Mouse (Mus musculus): Measurements from ENCODE around the gene Ngrn.

Gene Ngrn

DNA sequence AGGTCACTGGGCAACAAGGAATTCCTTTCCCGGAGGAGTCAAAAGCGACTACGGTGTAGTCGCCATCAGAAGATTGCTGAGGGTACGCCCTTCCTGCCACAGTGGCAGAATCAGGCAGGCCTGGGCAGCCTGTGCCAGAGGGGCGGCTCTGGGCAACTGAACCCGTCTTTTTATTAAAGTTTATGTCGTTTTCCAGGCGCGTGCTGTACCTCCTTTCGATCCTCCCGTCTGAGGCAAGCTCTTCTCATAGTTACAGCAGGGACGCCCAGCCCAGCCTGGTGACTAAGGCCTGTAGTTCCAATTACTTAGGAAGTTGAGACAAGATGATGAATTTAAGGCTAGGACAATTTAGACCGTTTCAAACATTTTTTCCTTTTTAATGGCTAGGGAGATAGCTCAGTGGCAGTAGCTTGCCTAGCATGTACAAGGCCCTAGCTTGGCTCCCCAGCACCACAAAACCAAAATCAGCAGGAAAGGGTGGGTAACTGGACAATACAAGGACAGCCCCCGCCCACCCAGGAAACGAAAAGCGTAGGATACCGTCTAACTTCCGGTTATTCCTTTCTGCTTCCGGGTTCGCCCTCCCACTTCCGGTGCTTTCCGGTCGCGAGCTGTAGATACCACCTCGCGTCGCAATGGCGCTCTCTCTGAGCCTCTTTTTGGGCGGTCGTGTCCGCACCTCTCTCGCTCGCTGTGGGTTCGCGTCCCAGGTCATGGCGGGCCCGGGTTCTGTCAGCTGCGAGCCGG is at the start of gene Ngrn:
Gene Ngrn, plus strand, starts transcription at position 591 of the 747 bp plus-strand sequence.
- peak; percentile 73 for DNase-seq

DNA sequence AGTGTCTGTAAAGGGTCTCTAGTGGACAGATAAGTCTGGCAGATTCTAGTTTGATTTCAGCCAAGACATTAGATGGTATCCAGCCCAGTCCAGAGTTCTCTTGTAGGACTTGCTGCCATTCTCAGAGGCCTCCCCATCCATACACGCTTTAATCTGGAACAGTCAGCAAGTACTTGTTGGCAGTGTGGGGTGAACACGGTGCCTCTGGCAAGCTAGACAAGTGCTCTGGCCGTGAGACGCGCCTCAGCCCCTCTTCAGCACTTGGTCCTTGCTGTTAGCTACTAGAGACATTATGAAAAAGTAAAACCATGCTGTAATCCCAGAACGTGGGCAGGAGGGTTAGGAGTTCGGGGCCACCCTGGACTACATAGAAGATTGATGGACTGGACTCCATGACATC is 47.4 kb upstream of the Ngrn start:
- DNase-seq: no peak

- no peak for DNase-seq
These were observed 46.6 kb upstream of the Ngrn start for GRCm38 (mm10) chr7:80214459-80214858.

GRCm38 (mm10) chr7:80215398-80215797 is 45.6 kb upstream of the Ngrn start:
- peak; percentile 72 for DNase-seq

DNA sequence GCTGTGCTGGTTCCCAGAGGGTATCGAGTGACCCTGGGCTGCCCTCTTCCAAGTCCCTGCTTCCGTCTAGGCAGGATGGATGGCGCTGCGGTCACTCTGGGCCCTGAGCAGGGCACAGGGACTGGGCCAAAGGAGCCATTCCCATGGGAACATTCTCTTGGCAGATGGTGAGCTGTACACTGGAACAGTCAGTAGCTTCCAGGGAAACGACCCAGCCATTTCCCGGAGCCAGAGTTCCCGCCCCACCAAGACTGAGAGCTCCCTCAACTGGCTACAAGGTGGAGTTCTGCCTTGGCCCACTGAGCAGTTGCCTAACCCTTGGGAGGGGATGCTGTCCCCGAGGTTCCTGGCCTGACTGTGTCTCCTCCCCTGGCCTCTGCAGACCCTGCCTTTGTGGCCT is 44.4 kb upstream of the Ngrn start:
- DNase-seq: no peak

GRCm38 (mm10) chr7:80218666-80219065 is 42.3 kb upstream of the Ngrn start:
- DNase-seq: no peak

GRCm38 (mm10) chr7:80220237-80220797 is 40.7 kb upstream of the Ngrn start:
- no peak for DNase-seq

DNA sequence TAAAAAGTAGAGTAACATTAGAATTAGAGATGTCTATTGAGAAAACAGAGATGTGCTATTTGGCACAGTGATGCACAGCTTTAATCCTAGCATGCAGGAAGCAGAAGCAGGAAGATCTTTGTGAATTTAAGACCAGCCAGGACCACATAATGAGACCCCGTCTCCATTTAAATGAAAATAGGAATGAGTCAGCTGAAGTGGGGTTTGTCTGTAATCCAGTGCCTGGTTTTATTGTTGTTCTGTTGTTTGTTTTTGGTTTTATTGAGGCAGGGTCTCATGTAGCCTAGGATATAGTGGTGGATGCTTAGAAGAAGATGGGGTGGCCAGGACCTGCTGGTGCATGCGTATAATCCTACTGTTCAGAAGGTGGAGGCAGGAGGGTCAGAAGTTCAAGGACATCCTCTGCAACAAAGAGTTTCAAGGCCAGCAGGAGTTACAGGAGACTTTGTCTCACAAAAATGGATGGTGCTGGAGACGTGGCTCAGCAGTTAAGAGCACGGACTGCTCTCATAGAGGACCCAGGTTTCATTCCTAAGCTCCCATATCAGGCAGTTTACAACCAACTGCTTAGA is 39.8 kb upstream of the Ngrn start:
- no peak for DNase-seq

GRCm38 (mm10) chr7:80227065-80227464 is 34.0 kb upstream of the Ngrn start:
- DNase-seq: no peak

DNA sequence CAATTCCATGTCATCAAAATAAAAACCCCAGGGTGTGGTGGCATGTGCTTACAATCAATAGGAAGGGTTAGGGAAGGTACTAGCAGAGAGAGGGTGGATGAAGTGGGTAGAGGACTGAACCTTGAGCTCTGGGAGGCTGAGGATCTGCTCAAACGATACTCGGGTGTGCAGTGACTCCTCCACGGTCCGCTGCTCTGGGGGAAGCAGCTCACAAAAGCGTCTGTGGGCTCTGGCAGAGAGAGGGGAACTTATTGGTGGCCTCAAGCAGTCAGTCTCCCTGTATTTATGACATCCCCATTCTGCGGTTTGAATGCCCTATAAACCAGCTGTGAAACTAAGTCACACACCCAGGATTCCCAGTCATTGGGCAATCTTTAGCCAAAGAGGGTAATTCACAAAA is 30.8 kb upstream of the Ngrn start:
- DNase-seq: no peak

- DNase-seq: no peak
These were observed 29.0 kb upstream of the Ngrn start for GRCm38 (mm10) chr7:80231971-80232488.

DNA sequence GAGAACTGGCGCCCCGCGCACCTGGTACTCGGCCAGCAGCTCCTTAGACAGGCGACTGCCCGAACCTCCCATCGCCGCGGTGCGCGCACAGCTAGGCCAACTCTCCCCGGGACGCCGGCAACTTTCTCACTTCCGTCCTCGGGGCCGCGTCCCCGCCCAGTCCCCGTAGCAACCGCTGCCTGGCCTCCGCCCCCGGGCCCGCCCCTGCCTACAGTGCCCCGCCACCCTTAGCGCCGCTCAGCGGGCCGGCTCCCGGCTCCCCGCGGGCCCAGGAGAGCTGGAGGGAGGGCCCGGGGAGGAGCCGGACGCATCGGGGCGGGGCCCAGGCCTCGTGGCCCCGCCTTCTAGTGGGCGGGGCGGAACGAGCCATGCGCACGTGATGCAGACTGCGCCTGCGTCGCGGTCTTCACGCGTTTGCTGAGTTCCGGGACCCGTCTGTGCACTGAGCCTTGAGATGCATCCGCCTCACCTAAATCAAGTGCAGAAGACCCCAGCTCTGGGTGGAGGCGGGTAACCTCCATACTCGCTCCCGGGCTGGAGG is 28.5 kb upstream of the Ngrn start, which contains the start of the genes Cib1 and Gdpgp1:
Gene Cib1, minus strand, starts transcription at position 325 of the 541 bp plus-strand sequence.
Gene Gdpgp1, plus strand, starts transcription at position 377 of the 541 bp plus-strand sequence.
- peak; percentile 92 for DNase-seq

DNA sequence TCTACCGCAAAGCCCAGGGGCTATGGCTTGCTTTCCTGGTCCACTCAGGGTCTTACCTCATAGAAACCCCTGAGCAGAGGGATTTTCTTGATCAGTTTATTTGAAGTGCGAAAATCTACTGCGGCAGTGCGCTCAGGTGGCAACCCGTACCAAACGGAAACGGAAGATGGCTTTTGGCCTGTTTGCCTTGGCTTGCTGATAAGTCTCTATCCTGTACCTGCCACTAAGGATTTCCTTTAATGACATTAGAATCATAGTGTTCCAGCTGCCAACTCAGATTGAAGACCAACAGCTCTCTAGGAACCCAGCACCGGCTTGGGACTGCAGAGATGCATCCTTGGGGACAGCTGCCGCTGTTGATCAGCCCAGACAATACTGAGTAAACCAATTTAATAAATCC is 27.2 kb upstream of the Ngrn start:
- no peak for DNase-seq

GRCm38 (mm10) chr7:80238542-80238941 is 22.5 kb upstream of the Ngrn start:
- no peak for DNase-seq

GRCm38 (mm10) chr7:80241661-80242060 is 19.4 kb upstream of the Ngrn start:
- no peak for DNase-seq

DNA sequence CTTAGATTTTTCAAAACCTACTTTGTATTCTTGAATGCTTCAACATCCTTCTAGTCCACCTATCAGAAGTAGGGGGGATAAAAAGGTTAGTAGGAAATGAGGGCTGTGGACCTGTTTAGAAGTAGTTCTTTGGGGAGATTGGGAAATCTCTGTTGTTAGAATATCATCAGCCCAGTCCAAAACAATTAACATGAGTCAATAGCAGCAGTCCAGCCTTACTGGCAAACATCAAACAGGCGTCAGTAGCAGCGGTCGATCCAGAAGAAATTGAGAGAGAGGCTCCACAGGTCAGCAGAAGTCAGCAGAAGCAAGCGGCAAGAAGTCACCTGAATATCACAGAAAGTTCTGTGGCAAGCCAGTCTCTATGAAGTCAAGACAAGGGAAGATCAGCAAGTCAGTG is 16.2 kb upstream of the Ngrn start:
- no peak for DNase-seq

DNA sequence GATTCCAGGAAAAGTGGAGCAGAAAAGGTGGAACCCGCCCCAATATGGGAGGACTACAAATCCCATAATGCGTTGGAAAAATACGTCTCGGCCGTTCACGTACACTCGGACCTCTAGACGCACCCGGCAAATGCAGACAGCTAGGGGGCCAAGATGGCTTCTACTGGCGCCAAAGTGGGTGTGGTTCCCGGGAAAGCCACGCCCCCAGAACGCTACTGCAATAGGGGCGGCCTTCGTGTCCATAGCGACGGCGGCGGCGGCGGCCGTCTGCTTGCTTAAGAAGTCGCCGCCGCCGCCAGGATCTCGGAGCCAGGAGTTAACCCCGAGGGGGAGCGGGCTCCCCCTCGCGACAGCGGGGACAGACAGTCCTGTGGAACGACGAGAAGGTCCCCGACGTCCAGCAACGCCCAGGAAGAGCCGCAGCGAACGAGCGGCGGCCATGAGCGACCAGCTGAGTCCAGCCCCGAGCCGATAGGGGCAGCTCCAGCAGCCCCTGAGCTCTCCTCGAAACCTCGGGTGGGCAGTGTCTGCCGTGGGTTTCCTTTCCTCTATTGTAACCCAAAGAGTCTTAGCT is 14.8 kb upstream of the Ngrn start, which contains the start of gene Ttll13:
Gene Ttll13, plus strand, starts transcription at position 229 of the 574 bp plus-strand sequence.
- peak; percentile 95 for DNase-seq

DNA sequence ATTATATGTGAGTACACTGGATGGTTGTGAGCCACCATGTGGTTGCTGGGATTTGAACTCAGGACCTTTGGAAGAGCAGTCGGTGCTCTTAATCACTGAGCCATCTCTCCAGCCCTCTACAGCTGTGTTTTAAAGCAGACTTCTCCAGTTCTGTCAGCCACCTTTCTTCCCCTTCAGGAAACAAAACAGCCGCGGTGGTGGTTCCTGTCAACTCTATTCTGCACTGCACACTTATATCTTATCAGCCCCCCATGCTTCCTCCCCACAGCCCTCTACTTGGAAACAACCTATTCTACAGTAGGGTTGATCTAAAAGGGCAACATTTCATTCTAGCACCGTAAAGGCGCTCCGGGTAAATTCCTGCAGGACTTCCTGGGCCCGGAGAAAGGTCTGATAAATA is 14.2 kb upstream of the Ngrn start:
- no peak for DNase-seq

DNA sequence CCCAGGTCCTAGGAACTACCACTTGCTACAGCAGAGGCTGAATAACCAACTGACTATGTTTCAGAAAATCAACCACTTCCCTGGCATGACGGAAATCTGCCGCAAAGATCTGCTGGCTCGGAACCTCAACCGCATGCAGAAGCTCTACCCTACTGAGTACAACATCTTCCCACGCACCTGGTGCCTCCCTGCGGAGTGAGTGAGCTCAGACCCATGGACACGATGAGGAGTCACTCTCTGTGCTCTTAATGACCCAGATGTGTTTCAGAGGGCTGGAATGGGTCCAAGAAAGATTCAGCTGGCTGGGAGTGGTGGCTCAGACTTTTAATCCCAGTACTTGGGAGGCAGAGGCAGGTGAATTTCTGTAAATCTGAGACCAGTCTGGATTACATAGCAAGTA is 8.6 kb upstream of the Ngrn start:
- DNase-seq: no peak

DNA sequence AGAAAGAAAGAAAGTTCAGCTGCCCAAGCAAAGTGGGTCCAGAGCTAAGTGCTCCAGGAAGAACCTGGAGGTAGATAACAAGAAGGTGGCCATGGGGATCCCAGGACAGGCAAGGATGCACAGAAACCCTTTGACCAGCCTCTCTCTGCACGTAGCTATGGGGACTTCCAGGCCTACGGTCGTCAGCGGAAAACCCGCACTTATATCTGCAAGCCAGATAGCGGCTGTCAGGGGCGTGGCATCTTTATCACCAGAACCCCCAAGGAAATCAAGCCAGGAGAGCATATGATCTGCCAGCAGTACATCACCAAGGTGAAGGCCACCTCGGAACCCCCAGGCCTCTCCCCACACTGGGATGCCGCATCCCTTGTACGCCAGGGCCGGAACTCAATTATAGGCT is 8.1 kb upstream of the Ngrn start:
- DNase-seq: no peak

GRCm38 (mm10) chr7:80255981-80256380 is 5.0 kb upstream of the Ngrn start:
- no peak for DNase-seq

DNA sequence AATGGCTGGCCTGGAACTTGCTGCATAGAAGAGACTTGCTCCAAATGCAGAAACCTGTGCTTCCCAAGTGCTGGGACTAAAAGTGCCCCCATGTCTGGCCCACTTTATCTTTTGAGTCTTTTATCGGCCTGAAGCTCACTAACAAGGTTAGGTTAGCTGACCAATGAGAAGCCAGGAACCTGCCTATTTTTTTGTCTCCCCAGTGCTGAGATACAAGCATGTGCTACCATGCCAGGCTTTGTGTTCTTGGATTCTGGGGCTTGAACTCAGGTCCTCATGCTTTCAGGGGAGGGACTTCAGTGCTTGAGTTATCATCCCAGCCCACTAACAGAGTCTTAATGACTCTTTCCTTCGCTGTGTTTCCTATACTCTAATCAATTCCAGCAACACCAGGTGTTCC is 3.3 kb upstream of the Ngrn start:
- DNase-seq: no peak

DNA sequence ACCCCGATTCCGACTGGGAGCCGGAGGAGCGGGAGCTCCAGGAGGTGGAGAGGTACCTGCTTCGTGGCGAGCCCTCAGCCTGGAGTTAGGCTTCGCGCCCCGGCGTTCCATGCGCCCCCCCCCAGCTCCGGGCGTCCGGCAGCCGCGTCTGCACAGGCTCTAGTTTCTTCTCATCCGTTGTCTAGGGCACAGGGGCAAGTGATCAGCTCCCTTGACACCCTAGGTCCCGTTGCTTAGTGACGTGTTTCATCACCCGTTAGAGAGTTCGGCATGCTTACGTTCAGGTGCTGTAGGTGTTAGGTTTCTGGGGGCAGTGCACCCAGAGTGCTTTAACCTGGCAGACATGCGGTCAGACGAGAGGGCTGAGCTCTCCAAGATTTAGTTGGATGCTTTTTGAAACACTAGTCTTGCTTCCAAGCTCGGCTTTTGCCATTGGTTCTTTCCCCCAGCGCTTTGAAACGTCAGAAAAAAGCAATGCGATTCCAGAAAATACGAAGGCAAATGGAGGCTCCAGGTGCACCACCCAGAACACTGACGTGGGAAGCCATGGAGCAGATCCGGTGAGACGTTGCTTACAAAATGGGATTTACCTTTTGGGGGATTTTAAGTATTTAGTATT is 466 bp downstream of the Ngrn start:
- no peak for DNase-seq
